Mouse (Mus musculus) NIH3T3 (cell line): ENCODE measurements around the gene Kif11.

Experiments used
- DNase-seq: peaks from one replicate; pipeline ENCODE4 v3.0.0-alpha.2; 2012; ENCODE audit warnings: low read depth

Gene Kif11

GRCm38 (mm10) chr19:37377404-37377990 is 1.3 kb downstream of the Kif11 start:
- peak; percentile 47 for DNase-seq

- no peak for DNase-seq
These were observed 2.6 kb downstream of the Kif11 start for GRCm38 (mm10) chr19:37378816-37379215.

- DNase-seq: no peak
These were observed 9.9 kb downstream of the Kif11 start for GRCm38 (mm10) chr19:37386126-37386525.

GRCm38 (mm10) chr19:37391869-37392268 is 15.7 kb downstream of the Kif11 start:
- peak; percentile 67 for DNase-seq

- DNase-seq: no peak
These were observed 20.1 kb downstream of the Kif11 start for GRCm38 (mm10) chr19:37396279-37396678.

GRCm38 (mm10) chr19:37400936-37401335 is 24.7 kb downstream of the Kif11 start:
- no peak for DNase-seq

- DNase-seq: peak; percentile 78
These were observed 42.1 kb downstream of the Kif11 start for GRCm38 (mm10) chr19:37418294-37418693.

- DNase-seq: peak; percentile 93
These were observed 43.4 kb downstream of the Kif11 start for GRCm38 (mm10) chr19:37419613-37420012.

- DNase-seq: no peak
These were observed 52.4 kb downstream of the Kif11 start for GRCm38 (mm10) chr19:37428589-37428988.

- DNase-seq: no peak
These were observed 55.0 kb downstream of the Kif11 start for GRCm38 (mm10) chr19:37431139-37431756.

GRCm38 (mm10) chr19:37432868-37433570 is 56.8 kb downstream of the Kif11 start:
- DNase-seq: no peak

- no peak for DNase-seq
These were observed 57.7 kb downstream of the Kif11 start for GRCm38 (mm10) chr19:37433895-37434262.

- DNase-seq: no peak
These were observed 58.2 kb downstream of the Kif11 start, which contains the start of gene Hhex for GRCm38 (mm10) chr19:37434263-37434951. Gene Hhex, plus strand, starts transcription at chr19:37434810.

- no peak for DNase-seq
These were observed 59.0 kb downstream of the Kif11 start for GRCm38 (mm10) chr19:37435041-37435852.

GRCm38 (mm10) chr19:37435853-37436174 is 59.6 kb downstream of the Kif11 start:
- no peak for DNase-seq

- no peak for DNase-seq
These were observed 60.5 kb downstream of the Kif11 start for GRCm38 (mm10) chr19:37436514-37437288.

GRCm38 (mm10) chr19:37437289-37437606 is 61.0 kb downstream of the Kif11 start:
- DNase-seq: no peak

GRCm38 (mm10) chr19:37440181-37440580 is 64.0 kb downstream of the Kif11 start:
- DNase-seq: no peak

- DNase-seq: no peak
These were observed 64.7 kb downstream of the Kif11 start for GRCm38 (mm10) chr19:37440708-37441475.

GRCm38 (mm10) chr19:37442524-37443286 is 66.5 kb downstream of the Kif11 start:
- DNase-seq: no peak
